Mouse (Mus musculus) left cerebral cortex, adult 9 months (tissue): ENCODE results near the gene Zbtb16.

Experiments used
- DNase-seq, 2 experiments: peaks; one replicate each; pipeline ENCODE4 v3.0.0; 2022; ENCODE audit warnings: low spot score in 2 of 2

Gene Zbtb16

DNA sequence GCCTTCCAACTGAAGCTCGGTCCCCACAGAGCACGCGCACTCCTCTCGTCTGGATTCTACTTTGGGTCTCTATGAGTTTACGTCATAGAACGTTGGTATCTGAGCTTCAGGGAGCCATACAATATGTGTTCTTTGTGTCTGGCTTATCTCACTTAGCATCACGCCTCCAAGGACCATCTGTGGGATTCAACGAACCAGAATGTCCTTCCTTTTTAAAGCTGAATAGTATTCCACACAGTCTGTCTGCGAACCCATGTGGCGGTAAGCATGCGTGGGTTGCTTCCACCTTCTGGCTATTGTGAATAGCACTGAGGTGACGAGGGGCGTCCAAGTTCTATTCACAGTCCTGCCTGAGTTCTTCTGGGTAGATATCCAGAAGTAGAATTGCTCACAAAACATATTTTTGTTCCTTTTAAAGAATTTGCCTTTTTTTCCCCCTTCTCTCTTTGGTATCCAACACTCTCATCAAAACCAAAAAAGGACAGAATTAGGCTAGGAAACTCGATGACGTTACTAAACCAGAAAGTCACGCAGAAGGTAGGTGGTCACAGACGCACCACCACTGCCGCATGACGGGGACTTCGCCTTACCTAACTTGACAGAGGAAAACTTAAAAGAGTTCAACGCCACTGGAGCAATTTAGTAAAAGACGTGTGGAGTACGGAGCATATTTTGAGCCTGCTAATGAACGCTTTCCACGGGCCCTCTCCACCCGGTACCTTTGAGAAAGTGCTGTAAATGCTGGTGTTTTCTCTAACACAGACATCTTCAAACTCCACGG is 32.4 kb downstream of the Zbtb16 start:
- peak; percentile 56 to 87 for DNase-seq

DNA sequence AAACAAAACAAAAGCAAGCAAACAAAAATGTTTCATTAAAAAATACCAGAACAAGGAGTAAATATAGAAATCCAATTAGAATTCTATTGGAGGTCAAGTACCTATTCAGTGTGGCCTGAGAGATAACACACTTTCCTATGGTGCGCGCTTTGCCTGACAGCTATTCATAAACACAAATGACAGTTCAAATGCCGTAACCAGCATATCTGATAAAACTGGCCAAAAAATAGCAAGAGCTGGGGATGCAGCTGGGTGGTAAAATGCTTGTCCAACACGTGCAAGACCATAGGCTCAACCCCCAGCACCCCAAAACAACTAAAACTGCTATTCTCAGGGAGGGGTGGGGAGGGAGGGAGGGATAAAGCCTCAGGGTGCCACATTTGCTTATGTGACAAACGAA is 33.6 kb downstream of the Zbtb16 start:
- DNase-seq: no peak

DNA sequence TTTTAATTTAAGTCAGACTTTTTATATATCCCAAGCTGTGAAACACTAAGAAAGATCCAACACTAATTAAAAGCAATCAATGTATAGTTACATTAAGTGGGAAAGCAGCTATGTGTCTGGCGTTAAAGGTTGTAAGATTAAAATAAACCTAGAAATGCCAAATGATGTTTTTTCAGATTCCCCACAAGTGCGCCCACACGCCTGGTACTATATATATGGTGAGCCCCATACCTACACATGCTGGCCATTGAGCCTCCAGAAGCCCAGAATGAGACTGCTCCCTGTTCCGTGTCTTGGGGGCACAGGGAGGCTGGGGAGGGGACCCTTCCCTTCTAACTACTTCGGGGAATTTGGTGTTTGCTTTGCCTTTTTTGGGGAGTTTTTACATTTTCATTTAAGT is 34.7 kb downstream of the Zbtb16 start:
- DNase-seq: peak in 1 of 2 experiments; percentile 64

DNA sequence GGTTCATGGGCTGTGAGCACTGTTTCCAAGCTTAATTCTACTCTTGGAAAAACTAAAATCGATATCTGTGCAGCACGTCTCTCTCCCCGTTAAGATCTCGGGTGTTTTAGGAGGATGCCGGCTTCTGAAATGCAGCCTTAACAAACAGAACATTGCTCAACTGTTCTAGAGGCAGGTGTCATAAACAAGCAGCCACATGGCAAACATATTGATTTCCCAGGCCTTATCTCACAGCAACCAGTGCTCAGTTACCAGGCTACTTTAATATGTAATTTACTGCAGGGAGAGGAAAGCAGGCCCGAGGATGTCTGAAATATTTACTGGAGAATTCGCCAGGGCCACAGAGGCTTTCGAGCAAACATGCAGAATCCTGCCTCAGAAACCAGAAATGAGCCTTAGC is 35.4 kb downstream of the Zbtb16 start:
- no peak for DNase-seq

DNA sequence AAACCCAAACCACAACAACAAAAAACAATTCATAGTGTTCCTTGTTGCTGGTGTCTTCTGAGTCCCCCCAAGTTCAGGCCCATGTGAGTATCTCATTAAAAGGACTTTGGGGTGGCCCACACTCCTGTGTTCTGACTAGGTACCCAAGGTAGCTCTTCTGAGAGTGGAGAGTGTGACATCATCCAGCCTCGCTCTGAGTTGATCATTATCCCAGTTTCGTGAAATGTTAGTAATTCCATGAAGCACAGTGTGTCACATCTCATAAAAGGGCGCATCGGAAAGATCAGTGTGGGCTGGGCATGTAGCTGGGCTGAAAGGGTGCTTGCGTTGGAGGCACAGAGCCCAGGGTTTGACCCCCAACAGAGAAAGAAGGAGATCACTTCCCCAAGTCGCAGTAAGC is 38.0 kb downstream of the Zbtb16 start:
- no peak for DNase-seq

DNA sequence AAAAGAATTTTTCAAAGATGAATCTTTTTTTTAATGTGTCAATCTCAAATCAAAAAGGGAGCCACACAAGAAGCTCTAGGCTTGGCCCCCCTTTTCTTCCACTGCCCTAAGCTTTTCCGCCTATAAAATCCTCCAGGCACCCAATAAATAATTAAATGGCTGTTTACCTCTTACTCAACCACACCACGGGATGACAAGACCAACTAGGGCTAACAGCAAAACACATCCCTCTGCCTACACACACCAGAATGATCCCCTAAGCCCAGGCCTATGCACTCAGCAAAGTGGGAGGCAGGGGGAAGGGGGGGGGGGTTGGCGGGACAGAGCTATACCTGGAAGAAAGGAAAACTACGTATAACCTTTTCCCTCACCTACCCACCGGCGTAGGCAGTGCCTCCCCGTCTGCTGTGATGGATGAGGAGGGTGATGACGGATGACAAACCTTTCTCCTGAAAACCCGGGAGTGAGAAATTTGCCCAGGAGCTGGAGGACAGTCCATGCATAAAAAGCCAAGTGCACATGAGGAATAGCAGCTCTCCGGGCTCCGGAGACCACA is 39.7 kb downstream of the Zbtb16 start:
- DNase-seq: no peak

DNA sequence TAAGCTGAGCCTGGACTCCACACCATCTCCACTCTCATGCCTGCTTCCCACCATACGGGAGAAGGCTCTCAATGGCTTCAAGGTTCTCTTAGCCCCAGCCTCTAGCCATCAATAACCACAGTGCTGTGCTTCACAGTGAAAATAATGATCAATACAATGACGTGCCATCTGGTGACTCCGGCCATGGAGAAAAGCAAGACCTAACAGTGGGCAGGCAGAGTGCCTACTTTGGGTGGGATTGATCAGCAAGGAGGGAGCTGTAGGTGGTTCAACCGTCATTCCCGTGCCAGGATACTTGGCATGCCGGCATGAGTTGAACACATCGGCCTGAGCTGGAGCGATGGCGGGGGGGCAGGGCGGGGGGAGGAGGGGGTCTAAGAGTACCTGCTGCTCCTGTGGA is 40.3 kb downstream of the Zbtb16 start:
- DNase-seq: no peak

DNA sequence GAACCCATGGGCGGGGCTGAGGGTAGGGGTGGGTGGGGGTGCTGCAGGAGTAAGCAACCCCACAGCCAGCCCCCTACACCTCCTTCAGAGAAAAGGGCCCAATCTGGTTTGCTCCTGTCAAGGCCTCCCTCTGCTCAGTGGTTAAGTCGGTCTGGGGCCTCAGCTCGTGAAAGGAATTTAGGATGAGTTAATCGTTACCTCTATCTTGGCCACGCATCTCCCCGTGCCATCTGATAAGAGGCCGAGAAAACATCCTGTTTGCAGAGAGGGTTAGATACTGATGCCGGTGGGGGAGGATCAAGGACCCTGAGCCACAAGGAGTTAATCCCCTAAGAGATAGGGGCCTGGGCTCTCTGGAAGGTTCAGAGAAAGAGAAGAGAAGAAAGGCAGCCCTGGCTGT is 40.9 kb downstream of the Zbtb16 start:
- no peak for DNase-seq

DNA sequence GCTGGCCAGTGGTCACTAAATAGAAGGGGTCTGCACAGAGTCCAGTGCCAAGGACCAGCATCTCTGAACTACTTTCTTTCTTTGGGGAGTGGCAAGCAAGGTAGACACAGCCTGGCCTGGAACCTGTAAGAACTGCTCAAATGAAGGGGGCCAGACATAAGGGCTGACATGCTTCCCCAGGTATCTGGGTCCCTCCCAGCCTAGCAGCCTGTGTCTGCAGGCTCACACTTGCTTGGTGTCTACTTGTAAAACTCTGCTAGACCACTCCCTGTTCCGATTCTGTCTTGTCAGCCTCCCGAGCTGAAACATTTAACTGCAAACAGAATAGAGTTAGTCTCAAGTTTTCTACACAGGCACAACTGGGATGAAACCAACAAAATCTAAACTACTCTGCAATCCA is 41.6 kb downstream of the Zbtb16 start:
- no peak for DNase-seq

DNA sequence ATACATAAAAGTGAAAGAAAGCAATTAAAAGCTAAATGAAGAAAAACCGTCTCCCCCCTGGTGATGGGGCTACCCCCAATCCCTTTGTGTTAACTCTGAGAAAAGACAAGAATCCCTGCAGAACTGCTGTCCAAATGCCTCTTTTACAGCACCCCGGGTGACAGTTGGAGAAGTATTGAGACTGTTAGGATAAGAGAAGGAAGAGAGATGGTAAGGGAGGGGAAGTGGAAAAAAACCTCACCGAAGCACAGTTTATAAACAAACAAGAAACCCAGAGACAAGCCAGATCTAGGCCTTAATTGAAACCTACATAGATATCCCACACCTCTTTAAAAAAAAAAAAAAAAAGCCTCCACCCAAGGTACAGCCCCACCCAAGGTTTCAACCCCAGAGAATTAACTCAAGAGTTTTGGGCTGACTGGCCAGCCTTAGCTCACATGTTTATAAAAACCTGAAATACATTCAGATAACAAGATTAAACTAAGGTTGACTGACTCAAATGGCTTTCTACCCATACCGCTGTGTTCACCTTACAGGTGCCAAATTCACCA is 42.3 kb downstream of the Zbtb16 start:
- DNase-seq: no peak

DNA sequence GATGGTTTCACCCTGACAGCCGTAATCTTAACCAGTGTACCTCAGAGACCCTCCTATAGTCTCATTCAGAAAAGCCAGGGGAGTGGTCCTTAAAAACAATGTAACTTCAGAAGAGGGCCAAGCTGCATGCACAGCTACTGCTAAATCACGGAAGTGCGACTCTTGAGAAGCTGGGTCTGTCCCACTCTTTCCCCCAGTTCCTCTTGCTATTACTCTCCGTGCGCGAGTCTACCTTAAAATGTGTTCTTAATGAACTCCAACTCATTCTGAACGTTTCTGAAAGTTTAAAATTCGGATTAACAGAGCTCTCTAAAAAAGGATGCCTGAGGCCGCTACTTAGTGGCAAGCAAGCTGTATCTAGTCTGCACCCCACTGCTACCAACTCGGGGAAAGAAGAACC is 45.4 kb downstream of the Zbtb16 start:
- no peak for DNase-seq

DNA sequence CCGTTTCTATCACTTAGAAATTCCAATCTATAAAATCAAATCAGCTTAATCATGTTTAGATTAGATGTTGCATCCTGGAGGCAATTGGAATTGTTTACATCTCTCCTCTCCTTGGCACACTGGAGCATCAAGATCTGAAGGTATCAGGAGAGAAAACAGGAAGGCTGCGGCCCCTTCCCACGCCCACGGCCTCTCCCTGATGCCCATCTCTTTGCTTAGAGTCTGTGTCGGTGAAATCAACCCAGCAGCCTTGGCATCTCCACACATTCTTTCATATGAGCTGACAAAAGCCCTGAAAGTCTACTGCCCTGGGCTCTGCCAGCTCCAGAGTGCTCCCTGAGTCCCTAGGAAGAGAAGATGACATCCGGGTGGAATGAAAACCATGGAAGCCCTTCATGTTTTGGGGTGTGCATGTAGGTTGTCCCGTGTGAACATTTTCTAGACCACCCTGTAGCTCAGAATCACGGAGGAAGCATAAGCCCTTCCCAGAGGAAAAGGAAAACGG is 48.1 kb downstream of the Zbtb16 start:
- DNase-seq: no peak

DNA sequence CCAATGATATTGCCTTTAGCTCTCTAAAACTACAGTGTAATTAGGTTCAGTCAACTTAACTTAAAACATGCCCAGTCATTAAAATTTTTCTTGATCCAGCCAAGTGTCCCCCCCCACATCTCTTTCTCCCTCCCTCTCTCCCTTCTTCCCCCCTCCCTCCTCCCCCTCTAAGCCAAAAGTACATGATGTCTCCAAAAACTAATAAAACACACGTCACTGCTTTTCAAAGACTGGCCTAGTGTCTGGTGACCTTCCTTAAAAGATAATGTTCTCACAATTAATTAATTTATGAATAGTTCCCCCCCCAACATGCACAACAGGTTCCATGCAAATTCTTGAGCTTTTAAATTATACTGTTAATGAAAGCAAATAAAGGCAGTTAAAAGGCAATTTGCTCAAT is 48.7 kb downstream of the Zbtb16 start:
- DNase-seq: no peak

DNA sequence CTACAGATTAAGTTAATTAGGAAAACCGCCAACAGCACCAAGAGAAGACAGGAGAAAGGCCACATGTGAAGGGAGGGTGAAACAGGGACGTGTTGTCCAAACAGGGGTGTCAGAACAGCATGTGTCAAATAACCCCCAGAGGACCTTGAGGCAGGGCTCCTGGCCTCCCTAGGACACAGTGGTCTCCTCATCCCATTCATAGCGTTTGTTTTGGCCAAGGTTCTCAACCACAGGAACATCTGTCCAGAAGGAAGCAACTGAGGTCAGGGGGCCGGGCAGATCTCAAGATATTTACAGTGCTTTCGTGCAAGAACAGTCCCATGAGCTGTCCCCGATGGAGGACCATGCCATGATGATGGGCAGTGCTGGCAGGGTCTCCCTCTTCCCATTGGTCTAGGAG is 49.2 kb downstream of the Zbtb16 start:
- no peak for DNase-seq

DNA sequence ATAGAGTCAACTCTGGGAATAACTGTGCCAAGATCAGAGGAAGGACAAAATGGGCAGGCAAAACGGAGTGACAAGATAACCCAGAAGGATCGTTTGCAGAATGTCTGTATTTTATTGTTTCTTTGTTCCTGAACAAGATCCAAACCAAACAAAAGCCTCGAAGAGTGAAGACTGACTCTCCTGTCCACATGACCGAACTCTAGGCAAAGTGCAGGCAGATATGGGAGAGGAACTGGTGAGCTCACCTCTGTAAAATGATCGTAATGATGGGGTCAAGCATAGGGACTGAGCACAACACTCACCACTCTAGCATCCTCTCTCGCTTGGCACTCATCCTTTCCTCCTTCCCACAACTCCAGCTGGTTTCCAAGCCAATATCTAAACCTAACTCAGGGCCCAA is 51.1 kb downstream of the Zbtb16 start:
- DNase-seq: no peak

DNA sequence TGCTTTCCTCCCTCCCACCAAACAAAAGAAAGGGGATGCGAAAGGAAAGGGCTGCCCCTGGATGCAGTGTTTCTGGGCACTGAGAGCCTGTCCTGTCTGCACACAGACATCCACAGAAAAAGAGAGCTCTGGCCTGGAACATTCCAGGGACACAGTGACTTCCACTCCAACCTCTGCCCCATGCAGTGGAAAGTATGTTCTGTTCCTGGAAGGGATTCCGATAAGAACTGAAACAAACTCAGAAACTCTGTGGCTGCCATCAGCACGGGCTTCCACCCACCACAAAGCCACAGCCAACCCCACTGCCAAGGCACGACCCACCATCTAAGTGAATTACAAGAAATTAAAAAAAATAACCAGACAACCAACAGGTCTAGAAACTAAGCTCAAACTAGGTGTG is 52.7 kb downstream of the Zbtb16 start:
- no peak for DNase-seq

DNA sequence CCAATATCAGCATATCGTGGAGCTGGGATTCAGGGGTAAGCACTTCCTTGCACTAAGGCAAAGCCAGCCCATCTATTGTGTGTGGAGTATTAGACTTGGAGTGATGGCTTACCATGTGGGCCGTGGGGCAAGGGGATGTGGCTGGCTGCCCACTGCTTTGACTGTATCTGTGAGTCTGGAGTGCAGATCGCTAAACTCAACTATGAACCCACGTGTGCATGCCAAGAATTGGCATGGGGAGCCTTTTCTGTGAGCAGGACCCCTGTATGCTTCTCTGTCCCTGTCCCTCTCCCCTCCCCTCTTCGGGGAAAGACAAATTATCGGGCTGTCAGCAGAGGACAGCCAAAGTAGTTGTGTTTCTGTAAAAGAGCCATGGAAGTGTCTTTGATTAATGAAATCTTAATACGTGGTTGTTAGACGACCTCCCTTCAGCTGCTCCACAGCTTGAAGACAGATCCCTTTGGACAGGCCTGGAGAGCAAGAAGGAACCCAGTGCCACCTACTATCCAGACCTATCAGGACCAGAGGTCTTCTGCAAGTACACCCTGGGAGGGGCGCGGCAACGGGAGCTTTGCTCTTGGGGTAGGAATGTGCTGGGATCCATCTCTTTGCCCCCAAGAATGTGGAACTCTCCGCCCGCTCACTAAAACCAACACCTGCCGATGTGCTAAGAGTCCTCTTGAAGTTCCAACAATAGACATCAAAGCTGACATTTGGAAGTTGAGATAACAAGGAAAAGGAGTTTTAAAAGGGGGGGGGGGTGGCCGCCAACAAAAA is 53.5 kb downstream of the Zbtb16 start:
- no peak for DNase-seq

DNA sequence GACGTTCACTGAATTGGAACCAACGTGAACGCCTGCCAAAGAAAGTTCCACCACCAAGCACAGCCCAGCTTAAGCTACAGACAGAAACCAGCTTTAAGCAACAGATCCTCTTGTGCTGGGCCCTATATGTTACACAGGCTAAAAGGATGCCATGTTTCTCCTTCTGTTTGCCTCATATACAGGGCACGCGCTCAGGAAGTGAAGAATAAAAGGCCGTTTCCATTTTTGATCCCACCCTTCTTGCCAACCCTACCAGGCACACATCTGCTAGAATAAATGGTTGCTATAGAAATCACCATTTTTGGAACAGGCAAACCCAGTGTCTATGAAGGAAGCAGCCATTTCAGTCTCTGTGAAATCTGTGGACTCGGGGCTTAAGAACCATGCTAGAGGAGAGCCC is 59.8 kb downstream of the Zbtb16 start:
- peak; percentile 32 to 72 for DNase-seq

DNA sequence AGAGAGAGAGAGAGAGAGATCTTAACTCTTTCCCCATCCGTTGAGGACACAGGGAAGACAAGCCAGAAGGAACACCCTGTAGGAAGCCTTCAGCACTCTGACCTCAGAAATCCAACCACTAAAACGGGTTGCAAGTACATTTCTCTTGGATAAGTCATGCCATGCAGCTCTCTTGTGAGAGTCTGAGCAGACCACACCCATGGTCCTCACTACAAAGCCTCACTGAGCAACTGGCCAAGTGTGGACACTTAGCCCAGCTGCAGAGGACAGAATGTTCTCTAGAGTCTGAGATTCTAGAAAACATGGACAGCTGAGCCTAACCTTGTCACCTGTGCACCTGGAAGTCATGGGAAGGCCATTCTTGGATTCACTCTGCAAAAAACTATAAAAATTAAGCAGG is 60.5 kb downstream of the Zbtb16 start:
- no peak for DNase-seq

DNA sequence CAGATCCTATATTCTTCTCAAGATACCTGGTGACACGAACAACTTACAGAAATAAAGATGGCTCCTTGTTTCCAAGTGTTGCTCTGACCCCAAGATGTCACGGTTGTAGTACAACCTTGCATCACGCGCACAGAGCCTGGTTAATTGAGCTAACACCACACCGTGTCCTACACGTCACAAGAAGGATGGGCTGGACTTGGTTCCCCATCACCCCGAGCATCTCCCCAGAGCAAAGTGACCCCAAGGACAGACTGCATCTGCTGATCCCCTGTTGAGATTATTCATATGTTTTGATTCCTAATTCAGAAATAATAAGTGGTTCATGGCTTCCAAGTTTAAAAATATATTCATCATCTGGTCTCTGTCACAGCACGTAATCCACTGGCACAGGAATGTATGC is 62.3 kb downstream of the Zbtb16 start:
- no peak for DNase-seq

DNA sequence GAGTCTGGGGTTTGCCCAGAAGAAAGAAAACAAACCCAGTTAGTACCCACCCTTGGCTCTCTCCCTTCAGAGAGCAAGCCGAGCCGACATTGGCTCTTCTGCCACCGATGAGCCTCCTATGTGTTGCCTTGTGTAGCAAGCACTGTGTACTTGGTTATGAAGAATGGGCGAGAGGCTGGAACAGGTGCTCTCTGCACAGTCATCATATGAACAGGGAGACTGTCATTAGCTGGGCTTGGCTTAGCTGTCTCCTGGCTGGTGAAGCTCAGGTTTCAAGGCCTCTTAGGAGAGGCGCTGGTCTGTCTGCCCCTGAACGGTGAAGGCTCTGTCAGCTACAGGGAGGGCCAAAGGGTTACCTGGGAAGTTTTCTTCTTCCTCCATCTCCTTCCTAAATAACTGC is 62.9 kb downstream of the Zbtb16 start:
- no peak for DNase-seq

DNA sequence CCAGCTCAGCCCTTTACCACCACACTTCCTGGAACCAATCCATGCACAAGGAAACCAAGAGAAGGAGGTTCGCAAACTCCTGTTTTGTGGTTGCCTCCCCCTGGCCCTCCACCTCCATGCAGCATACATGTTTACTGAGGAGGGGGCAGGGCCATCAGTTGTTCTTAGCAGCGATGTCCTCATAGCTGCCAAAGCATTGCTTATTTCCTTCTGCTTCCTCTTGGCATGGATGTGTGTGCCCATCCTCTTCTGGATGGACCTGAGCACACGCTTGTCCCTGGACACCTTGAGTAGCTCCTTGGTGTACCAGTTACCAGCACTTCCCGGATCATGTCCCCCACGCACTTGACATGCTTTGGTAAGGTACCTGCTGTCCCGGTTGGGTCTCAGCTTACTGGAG is 64.5 kb downstream of the Zbtb16 start:
- DNase-seq: no peak

DNA sequence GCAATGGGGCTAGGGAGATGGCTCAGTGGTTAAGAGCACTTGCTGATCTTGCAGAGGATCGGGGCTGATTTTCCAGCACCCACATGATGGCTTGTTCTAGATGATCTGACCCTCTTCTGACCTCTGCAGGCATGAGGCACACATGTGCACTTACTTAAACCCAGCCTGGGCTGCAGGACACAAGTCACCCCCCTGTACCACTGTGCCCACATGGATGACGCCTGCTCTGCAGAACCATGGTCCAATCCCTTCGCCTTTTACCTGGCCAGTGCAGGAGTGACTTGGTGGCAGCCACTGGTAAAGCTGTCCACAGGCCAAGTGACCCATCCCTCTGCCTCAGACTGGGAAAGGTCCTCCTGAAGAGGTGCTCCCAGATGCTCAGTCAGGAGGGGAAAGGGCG is 67.1 kb downstream of the Zbtb16 start:
- DNase-seq: no peak
